ENCODE assay signal across 12 mouse cellular contexts in the genomic region with DNA sequence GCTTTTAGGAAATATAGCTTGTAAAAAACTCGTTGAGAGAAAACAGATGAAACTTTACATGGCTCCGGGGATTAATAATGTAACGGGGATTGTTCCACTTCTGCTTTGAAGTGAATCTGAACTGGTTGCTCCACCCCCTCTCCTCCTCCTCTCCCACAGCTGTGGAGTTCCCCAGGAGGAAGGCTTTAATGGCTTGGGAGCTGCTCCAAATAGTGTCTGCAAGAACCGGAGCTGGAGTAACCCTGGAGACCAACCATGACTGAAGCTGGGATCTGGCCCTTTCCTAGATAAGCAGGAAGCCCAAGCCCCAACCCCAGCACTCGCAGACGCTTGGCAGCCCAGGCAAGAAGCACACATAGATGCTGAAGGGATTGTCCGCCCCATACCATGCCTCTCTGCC. TPM values are rescaled to one million over a fixed set of nuclear protein-coding genes. Genes with fewer than 3 reads are reported as not detected.
DNase-seq lines count a peak whose midpoint lies in the region; ATAC-seq and TF ChIP-seq lines count a peak whose summit lies in the region.
"Had no signal": no experiment of that assay in that cellular context is flagged by ENCODE, and none has a peak within 500 bp of the region (broad histone marks: within the 10 kb centered on the region; RNA-seq: fewer than 3 reads in every experiment).

No protein-coding gene starts in this region.

- no peaks in the 10 kb centered on the region for H3K27me3 ChIP-seq in kidney, adult 2 months (replicated peaks; ENCODE audit: control insufficient read depth, insufficient read depth, low read length)
- no peaks in the 10 kb centered on the region for H3K27me3 ChIP-seq in lung, embryonic 16.5 days (ENCODE audit: control insufficient read depth, insufficient read depth, low read depth, low read length)
- H3K27me3 ChIP-seq: neural tube, embryonic 12.5 days had no signal

- peak; percentile 86 for ATAC-seq in lung, embryonic 16.5 days (ENCODE audit: low read depth)

- H3K4me2 ChIP-seq in lung, embryonic 16.5 days (ENCODE audit: low read depth, low read length) = no peak overlapping the region
- H3K4me2 ChIP-seq: hindbrain, embryonic 15.5 days; neural tube, embryonic 12.5 days had no signal

- no peak overlapping the region for H3K9ac ChIP-seq in lung, embryonic 16.5 days (ENCODE audit: low read length)
- H3K9ac ChIP-seq: hindbrain, embryonic 15.5 days; neural tube, embryonic 12.5 days had no signal

- H3K4me3 ChIP-seq in kidney, adult 2 months (ENCODE audit: insufficient read depth, low read depth, low read length) = no peak overlapping the region
- no peak overlapping the region for H3K4me3 ChIP-seq in lung, embryonic 16.5 days (ENCODE audit: low read length)
- H3K4me3 ChIP-seq: hindbrain, embryonic 15.5 days; neural tube, embryonic 12.5 days had no signal

- H3K36me3 ChIP-seq in kidney, adult 2 months (ENCODE audit: control insufficient read depth, insufficient read depth, low read length) = no peaks in the 10 kb centered on the region
- H3K36me3 ChIP-seq in lung, embryonic 16.5 days (ENCODE audit: control insufficient read depth, insufficient read depth, low read length) = no peaks in the 10 kb centered on the region
- H3K36me3 ChIP-seq: hindbrain, embryonic 15.5 days; neural tube, embryonic 12.5 days had no signal

- TF ChIP-seq POLR2A in kidney, adult 2 months (IDR thresholded peaks at IDR 0.05; ENCODE audit: low read depth, low read length) = no peak

- H3K4me1 ChIP-seq in kidney, adult 2 months (ENCODE audit: control insufficient read depth, insufficient read depth, low read length) = no peaks in the 10 kb centered on the region
- no peaks in the 10 kb centered on the region for H3K4me1 ChIP-seq in lung, embryonic 16.5 days (replicated peaks; ENCODE audit: control insufficient read depth, insufficient read depth, low read length)
- H3K4me1 ChIP-seq: hindbrain, embryonic 15.5 days; neural tube, embryonic 12.5 days had no signal

- intact Hi-C loops in gastrocnemius, postnatal 14 days (cut with DNase I; ENCODE audit: low total_unique reads) = no loop called here

- H3K9me3 ChIP-seq in lung, embryonic 16.5 days (ENCODE audit: control insufficient read depth, low read length) = no peaks in the 10 kb centered on the region
- H3K9me3 ChIP-seq: hindbrain, embryonic 15.5 days; neural tube, embryonic 12.5 days had no signal

- no peak overlapping the region for H3K27ac ChIP-seq in kidney, adult 2 months (ENCODE audit: insufficient read depth, low read depth, low read length)
- H3K27ac ChIP-seq in lung, embryonic 16.5 days (ENCODE audit: low read length) = no peak overlapping the region
- H3K27ac ChIP-seq: hindbrain, embryonic 15.5 days; neural tube, embryonic 12.5 days had no signal

- peak; percentile 10 for DNase-seq in ovary, adult 18-20 months (ENCODE audit: low spot score)
- DNase-seq in ovary, postnatal 10 days (ENCODE audit: low spot score) = no peak
- peak; percentile 42 for DNase-seq in gastrocnemius, postnatal 14 days
- DNase-seq in kidney, adult 2 months = peak; percentile 43
- DNase-seq in thymus, postnatal 14 days = no peak
- no peak for DNase-seq in layer of hippocampus, adult 8-10 months (ENCODE audit: low spot score in 2 of 2)
- DNase-seq in embryo, embryonic 11 days = no peak

- TF ChIP-seq CTCF in kidney, adult 2 months (conservative IDR thresholded peaks at IDR 0.05; ENCODE audit: insufficient read depth, insufficient read length, low read depth, low read length) = no peak

- 45% methylated on average over 7 of the region's 7 CpGs for WGBS in kidney, adult 2 months
- 28% methylated on average over 7 of the region's 7 CpGs for WGBS in lung, embryonic 16.5 days

RNA-seq across cellular contexts. Expression of a gene that starts 31.3 kb away (rescaled TPM):
- total RNA-seq in gastrocnemius, postnatal 14 days (2021) = not detected
- polyA plus RNA-seq in kidney, adult 2 months (2012; rRNA removed) = not detected in 2 replicates
- polyA plus RNA-seq in lung, embryonic 16.5 days (2015; fragmentation: Nextera tagmentation; extraction: Ambion mirVana) = not detected in 2 replicates
- not detected for total RNA-seq in layer of hippocampus, adult 8-10 months (2022)
- total RNA-seq: left cerebral cortex, adult 8-10 months had no signal
- polyA plus RNA-seq: activated CD4-positive, CD25-positive, alpha-beta regulatory T cell, adult 4 months; hindbrain, embryonic 15.5 days; neural tube, embryonic 12.5 days had no signal

RNA-seq across cellular contexts. Expression of a gene that starts 34.4 kb away (rescaled TPM):
- not detected for total RNA-seq in gastrocnemius, postnatal 14 days (2021)
- polyA plus RNA-seq in kidney, adult 2 months (2012; rRNA removed) = not detected in 2 replicates
- not detected in 2 replicates for polyA plus RNA-seq in lung, embryonic 16.5 days (2015; fragmentation: Nextera tagmentation; extraction: Ambion mirVana)
- not detected for total RNA-seq in layer of hippocampus, adult 8-10 months (2022)
- total RNA-seq: left cerebral cortex, adult 8-10 months had no signal
- polyA plus RNA-seq: activated CD4-positive, CD25-positive, alpha-beta regulatory T cell, adult 4 months; hindbrain, embryonic 15.5 days; neural tube, embryonic 12.5 days had no signal

RNA-seq across cellular contexts. Expression of a gene that starts 37.7 kb away (rescaled TPM):
- total RNA-seq in gastrocnemius, postnatal 14 days (2021) = not detected
- polyA plus RNA-seq in kidney, adult 2 months (2012; rRNA removed) = not detected in 2 replicates
- polyA plus RNA-seq in lung, embryonic 16.5 days (2015; fragmentation: Nextera tagmentation; extraction: Ambion mirVana) = not detected in 2 replicates
- not detected for total RNA-seq in layer of hippocampus, adult 8-10 months (2022)
- total RNA-seq: left cerebral cortex, adult 8-10 months had no signal
- polyA plus RNA-seq: activated CD4-positive, CD25-positive, alpha-beta regulatory T cell, adult 4 months; hindbrain, embryonic 15.5 days; neural tube, embryonic 12.5 days had no signal

RNA-seq across cellular contexts. Expression of a gene that starts 40.8 kb away (rescaled TPM):
- total RNA-seq in gastrocnemius, postnatal 14 days (2021) = not detected
- not detected in 2 replicates for polyA plus RNA-seq in kidney, adult 2 months (2012; rRNA removed)
- not detected in 2 replicates for polyA plus RNA-seq in lung, embryonic 16.5 days (2015; fragmentation: Nextera tagmentation; extraction: Ambion mirVana)
- total RNA-seq in layer of hippocampus, adult 8-10 months (2022) = not detected
- total RNA-seq: left cerebral cortex, adult 8-10 months had no signal
- polyA plus RNA-seq: activated CD4-positive, CD25-positive, alpha-beta regulatory T cell, adult 4 months; hindbrain, embryonic 15.5 days; neural tube, embryonic 12.5 days had no signal

RNA-seq across cellular contexts. Expression of a gene that starts 43.9 kb away (rescaled TPM):
- total RNA-seq in gastrocnemius, postnatal 14 days (2021) = not detected
- polyA plus RNA-seq in kidney, adult 2 months (2012; rRNA removed) = not detected in 2 replicates
- polyA plus RNA-seq in lung, embryonic 16.5 days (2015; fragmentation: Nextera tagmentation; extraction: Ambion mirVana) = not detected in 2 replicates
- total RNA-seq in layer of hippocampus, adult 8-10 months (2022) = not detected
- polyA plus RNA-seq: activated CD4-positive, CD25-positive, alpha-beta regulatory T cell, adult 4 months; hindbrain, embryonic 15.5 days; neural tube, embryonic 12.5 days had no signal

Comparison
In these comparisons a context has a peak if more than half of its experiments do, and no peak if none do; other contexts are left out.
1. DNase-seq: peak in ovary, adult 18-20 months (single experiment), gastrocnemius, postnatal 14 days (single experiment) and kidney, adult 2 months (single experiment); none in ovary, postnatal 10 days (single experiment), thymus, postnatal 14 days (single experiment), layer of hippocampus, adult 8-10 months (0 of 2) and embryo, embryonic 11 days (single experiment).